8 mouse cellular contexts compared by ENCODE assay signal in genomic region chr15:88662111-88662850, GRCm38 (mm10).
DNase-seq lines count a peak whose midpoint lies in the region; ATAC-seq and TF ChIP-seq lines count a peak whose summit lies in the region.

No protein-coding gene starts in this region.

- TF ChIP-seq CTCF in layer of hippocampus, adult 2 months (conservative IDR thresholded peaks at IDR 0.05): peak; percentile 91

- peak in 1 of 2 experiments; percentile 59 for DNase-seq in layer of hippocampus, adult 2 months (ENCODE audit: low spot score in 2 of 2)
- no peak for DNase-seq in layer of hippocampus, adult 9-11 months
- DNase-seq in c-Kit-positive CD71-positive TER-119-negative erythroid progenitor cells, embryonic 14.5 days (ENCODE audit: low read depth): peak; percentile 24
- peak; percentile 82 for DNase-seq in hindbrain, embryonic 14.5 days (ENCODE audit: low spot score)
- DNase-seq in testis, postnatal 10 days (ENCODE audit: low spot score): peak; percentile 78

- peak overlapping the region; percentile 14; the same call in 1 of the 2 replicates for H3K4me2 ChIP-seq in forebrain, embryonic 15.5 days (replicated peaks)
- peak overlapping the region; percentile 29 for H3K4me2 ChIP-seq in hindbrain, embryonic 14.5 days (replicated peaks)
- peak overlapping the region; percentile 15; the same call in 1 of the 2 replicates for H3K4me2 ChIP-seq in limb, embryonic 12.5 days
- peak overlapping the region; percentile 21; the same call in 1 of the 2 replicates for H3K4me2 ChIP-seq in midbrain, embryonic 15.5 days

- H3K27ac ChIP-seq in layer of hippocampus, adult 2 months: no peak overlapping the region
- no peak overlapping the region for H3K27ac ChIP-seq in forebrain, embryonic 15.5 days (replicated peaks)
- H3K27ac ChIP-seq in hindbrain, embryonic 14.5 days: no peak overlapping the region
- no peak overlapping the region for H3K27ac ChIP-seq in limb, embryonic 12.5 days
- H3K27ac ChIP-seq in midbrain, embryonic 15.5 days: no peak overlapping the region

- no peaks in the 10 kb centered on the region for H3K36me3 ChIP-seq in forebrain, embryonic 15.5 days
- no peaks in the 10 kb centered on the region for H3K36me3 ChIP-seq in hindbrain, embryonic 14.5 days (replicated peaks; ENCODE audit: control insufficient read depth, insufficient read depth)
- H3K36me3 ChIP-seq in limb, embryonic 12.5 days: no peaks in the 10 kb centered on the region
- H3K36me3 ChIP-seq in midbrain, embryonic 15.5 days (replicated peaks): no peaks in the 10 kb centered on the region

- peaks cover 10% of the 10 kb centered on the region; the same call in 1 of the 2 replicates for H3K27me3 ChIP-seq in forebrain, embryonic 15.5 days
- H3K27me3 ChIP-seq in hindbrain, embryonic 14.5 days (ENCODE audit: control insufficient read depth, insufficient read depth, low read length): no peaks in the 10 kb centered on the region
- peaks cover 19% of the 10 kb centered on the region for H3K27me3 ChIP-seq in limb, embryonic 12.5 days
- H3K27me3 ChIP-seq in midbrain, embryonic 15.5 days (replicated peaks): peaks cover 11% of the 10 kb centered on the region

- ATAC-seq in forebrain, embryonic 15.5 days (replicated peaks): no peak
- ATAC-seq in hindbrain, embryonic 14.5 days (ENCODE audit: low FRiP score): no peak
- ATAC-seq in limb, embryonic 12.5 days (ENCODE audit: insufficient number of reproducible peaks, insufficient read depth, low FRiP score, low TSS enrichment, low read depth): no peak
- no peak for ATAC-seq in midbrain, embryonic 15.5 days (replicated peaks)

- H3K9me3 ChIP-seq in forebrain, embryonic 15.5 days: no peaks in the 10 kb centered on the region
- H3K9me3 ChIP-seq in hindbrain, embryonic 14.5 days (ENCODE audit: control insufficient read depth, low read length): no peaks in the 10 kb centered on the region
- H3K9me3 ChIP-seq in limb, embryonic 12.5 days: no peaks in the 10 kb centered on the region
- no peaks in the 10 kb centered on the region for H3K9me3 ChIP-seq in midbrain, embryonic 15.5 days

- H3K4me3 ChIP-seq in layer of hippocampus, adult 2 months: no peak overlapping the region
- H3K4me3 ChIP-seq in forebrain, embryonic 15.5 days: 0 out of 2 replicates have a peak overlapping the region, but pooled peaks have one; percentile 4
- H3K4me3 ChIP-seq in hindbrain, embryonic 14.5 days (replicated peaks; ENCODE audit: low read length): no peak overlapping the region
- no peak overlapping the region for H3K4me3 ChIP-seq in limb, embryonic 12.5 days (replicated peaks)
- H3K4me3 ChIP-seq in midbrain, embryonic 15.5 days: no peak overlapping the region

- peaks cover 6% of the 10 kb centered on the region for H3K4me1 ChIP-seq in forebrain, embryonic 15.5 days
- H3K4me1 ChIP-seq in hindbrain, embryonic 14.5 days (replicated peaks; ENCODE audit: control insufficient read depth, insufficient read depth, low read length): no peaks in the 10 kb centered on the region; the same call in 1 of the 2 replicates
- no peaks in the 10 kb centered on the region for H3K4me1 ChIP-seq in limb, embryonic 12.5 days (replicated peaks)
- H3K4me1 ChIP-seq in midbrain, embryonic 15.5 days: peaks cover 5% of the 10 kb centered on the region; the same call in 1 of the 2 replicates

- H3K9ac ChIP-seq in forebrain, embryonic 15.5 days (replicated peaks): no peak overlapping the region
- H3K9ac ChIP-seq in hindbrain, embryonic 14.5 days: no peak overlapping the region
- H3K9ac ChIP-seq in limb, embryonic 12.5 days (replicated peaks): no peak overlapping the region
- no peak overlapping the region for H3K9ac ChIP-seq in midbrain, embryonic 15.5 days

- 7% methylated on average over 22 of the region's 22 CpGs for WGBS in forebrain, embryonic 15.5 days
- WGBS in hindbrain, embryonic 14.5 days: 10% methylated on average over 22 of the region's 22 CpGs
- WGBS in limb, embryonic 12.5 days: 9% methylated on average over 22 of the region's 22 CpGs
- 7% methylated on average over 22 of the region's 22 CpGs for WGBS in midbrain, embryonic 15.5 days
